Mouse (Mus musculus): Measurements from ENCODE around the gene Fndc1. TPM values are rescaled to one million over a fixed set of nuclear protein-coding genes. Genes with fewer than 3 reads are reported as not detected.

The Fndc1 gene
- polyA plus RNA-seq, 1 experiment from 2014 or later = 2.2 TPM

- 12% methylated on average over 4 of the region's 4 CpGs for WGBS (ENCODE audit: insufficient replicate concordance)
- no peak for ATAC-seq (replicated peaks; ENCODE audit: insufficient number of reproducible peaks, low FRiP score, low TSS enrichment)
- Histone ChIP-seq H3K9me3 (replicated peaks; ENCODE audit: control insufficient read depth, low read length) (no peaks in the 10 kb centered on the region), H3K9ac (ENCODE audit: low read depth, low read length) (no peak overlapping the region), H3K4me1 (ENCODE audit: control insufficient read depth, insufficient read depth, low read length) (peaks cover 4% of the 10 kb centered on the region; the same call in 1 of the 2 replicates), H3K36me3 (ENCODE audit: control insufficient read depth, insufficient read depth, low read length) (no peaks in the 10 kb centered on the region), H3K27ac (ENCODE audit: low read depth, low read length) (no peak overlapping the region), H3K4me3 (ENCODE audit: low read depth, low read length) (no peak overlapping the region), H3K27me3 (ENCODE audit: control insufficient read depth, insufficient read depth, low read length) (no peaks in the 10 kb centered on the region), H3K4me2 (no peak overlapping the region)
Measured at GRCm38 (mm10) chr17:7868631-7869030, 41.5 kb upstream of the Fndc1 start.

- H3K27ac ChIP-seq (ENCODE audit: low read depth, low read length) = no peak overlapping the region
- H3K36me3 ChIP-seq (ENCODE audit: control insufficient read depth, insufficient read depth, low read length) = no peaks in the 10 kb centered on the region
- H3K4me3 ChIP-seq (ENCODE audit: low read depth, low read length) = no peak overlapping the region
- H3K4me2 ChIP-seq = no peak overlapping the region
- no peaks in the 10 kb centered on the region for H3K9me3 ChIP-seq (replicated peaks; ENCODE audit: control insufficient read depth, low read length)
- 15% methylated on average over 7 of the region's 7 CpGs for WGBS (ENCODE audit: insufficient replicate concordance)
- no peak overlapping the region for H3K9ac ChIP-seq (ENCODE audit: low read depth, low read length)
- peaks cover 4% of the 10 kb centered on the region; the same call in 1 of the 2 replicates for H3K4me1 ChIP-seq (ENCODE audit: control insufficient read depth, insufficient read depth, low read length)
- no peaks in the 10 kb centered on the region for H3K27me3 ChIP-seq (ENCODE audit: control insufficient read depth, insufficient read depth, low read length)
- no peak for ATAC-seq (replicated peaks; ENCODE audit: insufficient number of reproducible peaks, low FRiP score, low TSS enrichment)
Measured at GRCm38 (mm10) chr17:7864740-7865139, 37.6 kb upstream of the Fndc1 start.

GRCm38 (mm10) chr17:7863745-7864144, 36.6 kb upstream of the Fndc1 start:
- no peak overlapping the region for H3K9ac ChIP-seq (ENCODE audit: low read depth, low read length)
- ATAC-seq (replicated peaks; ENCODE audit: insufficient number of reproducible peaks, low FRiP score, low TSS enrichment) = no peak
- no peaks in the 10 kb centered on the region for H3K9me3 ChIP-seq (replicated peaks; ENCODE audit: control insufficient read depth, low read length)
- H3K4me3 ChIP-seq (ENCODE audit: low read depth, low read length) = no peak overlapping the region
- peaks cover 4% of the 10 kb centered on the region; the same call in 1 of the 2 replicates for H3K4me1 ChIP-seq (ENCODE audit: control insufficient read depth, insufficient read depth, low read length)
- no peak overlapping the region for H3K27ac ChIP-seq (ENCODE audit: low read depth, low read length)
- H3K4me2 ChIP-seq = no peak overlapping the region
- WGBS (ENCODE audit: insufficient replicate concordance) = 22% methylated on average over 4 of the region's 4 CpGs
- no peaks in the 10 kb centered on the region for H3K27me3 ChIP-seq (ENCODE audit: control insufficient read depth, insufficient read depth, low read length)
- H3K36me3 ChIP-seq (ENCODE audit: control insufficient read depth, insufficient read depth, low read length) = no peaks in the 10 kb centered on the region

GRCm38 (mm10) chr17:7860845-7861360, 33.8 kb upstream of the Fndc1 start:
- WGBS (ENCODE audit: insufficient replicate concordance) = 39% methylated on average over 8 of the region's 8 CpGs

GRCm38 (mm10) chr17:7857658-7858057, 30.6 kb upstream of the Fndc1 start:
- Histone ChIP-seq H3K36me3 (ENCODE audit: control insufficient read depth, insufficient read depth, low read length) (no peaks in the 10 kb centered on the region), H3K9me3 (replicated peaks; ENCODE audit: control insufficient read depth, low read length) (no peaks in the 10 kb centered on the region), H3K4me3 (ENCODE audit: low read depth, low read length) (no peak overlapping the region), H3K4me2 (no peak overlapping the region), H3K27me3 (ENCODE audit: control insufficient read depth, insufficient read depth, low read length) (no peaks in the 10 kb centered on the region), H3K9ac (ENCODE audit: low read depth, low read length) (no peak overlapping the region), H3K27ac (ENCODE audit: low read depth, low read length) (no peak overlapping the region), H3K4me1 (ENCODE audit: control insufficient read depth, insufficient read depth, low read length) (no peaks in the 10 kb centered on the region)
- WGBS (ENCODE audit: insufficient replicate concordance) = 76% methylated on average over 6 of the region's 6 CpGs
- ATAC-seq (replicated peaks; ENCODE audit: insufficient number of reproducible peaks, low FRiP score, low TSS enrichment) = no peak

More at GRCm38 (mm10) chr17:7860845-7861360, 33.8 kb upstream of the Fndc1 start:
- H3K4me2 ChIP-seq = no peak overlapping the region
- no peaks in the 10 kb centered on the region for H3K27me3 ChIP-seq (ENCODE audit: control insufficient read depth, insufficient read depth, low read length)
- H3K9ac ChIP-seq (ENCODE audit: low read depth, low read length) = no peak overlapping the region
- peaks cover 3% of the 10 kb centered on the region; the same call in 1 of the 2 replicates for H3K4me1 ChIP-seq (ENCODE audit: control insufficient read depth, insufficient read depth, low read length)
- no peak overlapping the region for H3K4me3 ChIP-seq (ENCODE audit: low read depth, low read length)
- no peaks in the 10 kb centered on the region for H3K36me3 ChIP-seq (ENCODE audit: control insufficient read depth, insufficient read depth, low read length)
- H3K27ac ChIP-seq (ENCODE audit: low read depth, low read length) = no peak overlapping the region
- no peak for ATAC-seq (replicated peaks; ENCODE audit: insufficient number of reproducible peaks, low FRiP score, low TSS enrichment)
- no peaks in the 10 kb centered on the region for H3K9me3 ChIP-seq (replicated peaks; ENCODE audit: control insufficient read depth, low read length)

GRCm38 (mm10) chr17:7855851-7856250, 28.7 kb upstream of the Fndc1 start:
- no peaks in the 10 kb centered on the region for H3K4me1 ChIP-seq (ENCODE audit: control insufficient read depth, insufficient read depth, low read length)
- no peak for ATAC-seq (replicated peaks; ENCODE audit: insufficient number of reproducible peaks, low FRiP score, low TSS enrichment)
- H3K27me3 ChIP-seq (ENCODE audit: control insufficient read depth, insufficient read depth, low read length) = no peaks in the 10 kb centered on the region
- no peak overlapping the region for H3K4me3 ChIP-seq (ENCODE audit: low read depth, low read length)
- H3K9ac ChIP-seq (ENCODE audit: low read depth, low read length) = no peak overlapping the region
- H3K4me2 ChIP-seq = no peak overlapping the region
- H3K9me3 ChIP-seq (replicated peaks; ENCODE audit: control insufficient read depth, low read length) = no peaks in the 10 kb centered on the region
- H3K27ac ChIP-seq (ENCODE audit: low read depth, low read length) = no peak overlapping the region
- WGBS (ENCODE audit: insufficient replicate concordance) = 59% methylated on average over 8 of the region's 8 CpGs
- no peaks in the 10 kb centered on the region for H3K36me3 ChIP-seq (ENCODE audit: control insufficient read depth, insufficient read depth, low read length)

GRCm38 (mm10) chr17:7851979-7852378, 24.9 kb upstream of the Fndc1 start:
- Histone ChIP-seq H3K27me3 (ENCODE audit: control insufficient read depth, insufficient read depth, low read length) (no peaks in the 10 kb centered on the region), H3K4me3 (ENCODE audit: low read depth, low read length) (no peak overlapping the region), H3K4me1 (ENCODE audit: control insufficient read depth, insufficient read depth, low read length) (no peaks in the 10 kb centered on the region), H3K27ac (ENCODE audit: low read depth, low read length) (no peak overlapping the region), H3K4me2 (no peak overlapping the region), H3K9ac (ENCODE audit: low read depth, low read length) (no peak overlapping the region), H3K9me3 (replicated peaks; ENCODE audit: control insufficient read depth, low read length) (no peaks in the 10 kb centered on the region), H3K36me3 (ENCODE audit: control insufficient read depth, insufficient read depth, low read length) (no peaks in the 10 kb centered on the region)
- no peak for ATAC-seq (replicated peaks; ENCODE audit: insufficient number of reproducible peaks, low FRiP score, low TSS enrichment)
- 46% methylated on average over 4 of the region's 4 CpGs for WGBS (ENCODE audit: insufficient replicate concordance)

GRCm38 (mm10) chr17:7851527-7851926, 24.4 kb upstream of the Fndc1 start:
- no peak for ATAC-seq (replicated peaks; ENCODE audit: insufficient number of reproducible peaks, low FRiP score, low TSS enrichment)
- no peaks in the 10 kb centered on the region for H3K4me1 ChIP-seq (ENCODE audit: control insufficient read depth, insufficient read depth, low read length)
- H3K4me2 ChIP-seq = no peak overlapping the region

GRCm38 (mm10) chr17:7850246-7850645, 23.1 kb upstream of the Fndc1 start:
- ATAC-seq (replicated peaks; ENCODE audit: insufficient number of reproducible peaks, low FRiP score, low TSS enrichment) = no peak
- no peak overlapping the region for H3K4me3 ChIP-seq (ENCODE audit: low read depth, low read length)
- no peaks in the 10 kb centered on the region for H3K9me3 ChIP-seq (replicated peaks; ENCODE audit: control insufficient read depth, low read length)
- H3K27ac ChIP-seq (ENCODE audit: low read depth, low read length) = no peak overlapping the region
- WGBS (ENCODE audit: insufficient replicate concordance) = 87% methylated on average over 6 of the region's 6 CpGs
- H3K4me2 ChIP-seq = no peak overlapping the region
- H3K36me3 ChIP-seq (ENCODE audit: control insufficient read depth, insufficient read depth, low read length) = no peaks in the 10 kb centered on the region
- no peaks in the 10 kb centered on the region for H3K4me1 ChIP-seq (ENCODE audit: control insufficient read depth, insufficient read depth, low read length)
- no peaks in the 10 kb centered on the region for H3K27me3 ChIP-seq (ENCODE audit: control insufficient read depth, insufficient read depth, low read length)
- H3K9ac ChIP-seq (ENCODE audit: low read depth, low read length) = no peak overlapping the region

More at GRCm38 (mm10) chr17:7851527-7851926, 24.4 kb upstream of the Fndc1 start:
- H3K9ac ChIP-seq (ENCODE audit: low read depth, low read length) = no peak overlapping the region
- no peaks in the 10 kb centered on the region for H3K36me3 ChIP-seq (ENCODE audit: control insufficient read depth, insufficient read depth, low read length)
- H3K9me3 ChIP-seq (replicated peaks; ENCODE audit: control insufficient read depth, low read length) = no peaks in the 10 kb centered on the region
- H3K27ac ChIP-seq (ENCODE audit: low read depth, low read length) = no peak overlapping the region
- H3K4me3 ChIP-seq (ENCODE audit: low read depth, low read length) = no peak overlapping the region
- H3K27me3 ChIP-seq (ENCODE audit: control insufficient read depth, insufficient read depth, low read length) = no peaks in the 10 kb centered on the region
- 64% methylated on average over 9 of the region's 9 CpGs for WGBS (ENCODE audit: insufficient replicate concordance)
